Mouse (Mus musculus) heart, adult 2 months (tissue): Measurements from ENCODE around the gene Rxfp4.

Source experiments
- CTCF ChIP-seq: fragments of 200-600 bp; IDR thresholded peaks from 2 replicates; pipeline ENCODE4 v1.8.1; 2022; ENCODE audit warnings: antibody characterized with exemption, mild to moderate bottlenecking, moderate library complexity
- EP300 ChIP-seq: fragments of 200-500 bp; IDR thresholded peaks from 2 replicates; pipeline ENCODE4 v1.6.1; 2011; ENCODE audit warnings: low read depth, low read length, control low read depth; ENCODE audit not compliant: insufficient read depth
- POLR2A ChIP-seq: fragments of 200-500 bp; IDR thresholded peaks from 2 replicates; pipeline ENCODE4 v1.6.1; 2011; ENCODE audit warnings: mild to moderate bottlenecking, low read depth, low read length, control low read depth; ENCODE audit not compliant: insufficient read depth

DNA sequence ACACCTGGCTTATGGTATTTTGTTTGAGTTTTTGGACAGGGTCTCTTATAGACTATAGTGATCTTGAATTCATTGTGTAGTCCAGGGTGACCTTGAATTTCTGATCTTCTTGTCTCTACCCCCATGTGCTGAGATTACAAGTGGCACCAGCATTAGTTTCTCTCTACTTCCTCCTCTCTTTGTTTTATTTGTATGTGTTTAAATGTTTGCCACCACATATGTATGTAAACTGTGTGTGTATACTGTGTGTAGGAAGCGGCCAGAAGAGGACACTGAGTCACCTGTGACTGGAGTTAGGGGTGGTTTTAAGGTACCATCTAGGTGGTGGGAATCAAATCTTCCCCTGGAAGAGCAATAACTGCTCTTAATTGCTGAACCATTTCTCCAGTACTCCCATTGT is 45.1 kb upstream of the Rxfp4 start:
- no peak for TF ChIP-seq CTCF
- TF ChIP-seq POLR2A: no peak
- TF ChIP-seq EP300: no peak
